Mouse (Mus musculus) liver, embryonic 11.5 days (tissue): Measurements from ENCODE around the gene Ell. TPM values are rescaled to one million over a fixed set of nuclear protein-coding genes. Genes with fewer than 3 reads are reported as not detected.
"Not testable (repeated sequence)": the region's sequence is repeated elsewhere in the genome, so short reads cannot be mapped to it uniquely, and the experiment has no call there.

ENCODE experiments used
- ATAC-seq: fragments of 200-750 bp; cut with Nextera tagmentation; replicated peaks from 2 replicates; pipeline ENCODE4 v1.8.0; 2017; ENCODE audit warnings: moderate number of reproducible peaks, mild to moderate bottlenecking, moderate TSS enrichment, moderate library complexity; ENCODE audit not compliant: low FRiP score
- DNase-seq: peaks from one replicate; pipeline ENCODE4 v3.0.0-alpha.2; 2017; ENCODE audit warnings: low spot score
- H3K27ac ChIP-seq: fragments of 300-500 bp; sonication (generic); 2 replicates; pipeline ENCODE4 v1.5.1; 2014; ENCODE audit warnings: mild to moderate bottlenecking, low read depth, low read length, control low read depth
- H3K27me3 ChIP-seq: fragments of 300-500 bp; sonication (generic); replicated peaks from 2 replicates; pipeline ENCODE4 v1.6.1; 2014; ENCODE audit warnings: low read length, mixed read lengths; ENCODE audit not compliant: control insufficient read depth, insufficient read depth
- H3K36me3 ChIP-seq: fragments of 300-500 bp; sonication (generic); 2 replicates; pipeline ENCODE4 v1.6.1; 2014; ENCODE audit warnings: mild to moderate bottlenecking, low read length, moderate library complexity, mixed read lengths; ENCODE audit not compliant: control insufficient read depth, insufficient read depth
- H3K4me1 ChIP-seq: fragments of 300-500 bp; sonication (generic); replicated peaks from 2 replicates; pipeline ENCODE4 v1.6.1; 2014; ENCODE audit warnings: low read length, mixed read lengths; ENCODE audit not compliant: control insufficient read depth, insufficient read depth
- H3K4me2 ChIP-seq: fragments of 300-500 bp; sonication (generic); 2 replicates; pipeline ENCODE4 v1.6.1; 2014; ENCODE audit warnings: mild to moderate bottlenecking, control low read depth, moderate library complexity
- H3K4me3 ChIP-seq: fragments of 300-500 bp; sonication (generic); 2 replicates; pipeline ENCODE4 v1.5.1; 2014; ENCODE audit warnings: low read depth, low read length, control low read depth
- H3K9ac ChIP-seq: fragments of 300-500 bp; sonication (generic); 2 replicates; pipeline ENCODE4 v1.6.1; 2014; ENCODE audit warnings: low read depth, low read length, control low read depth
- H3K9me3 ChIP-seq: fragments of 300-500 bp; sonication (generic); 2 replicates; pipeline ENCODE4 v1.6.1; 2016; ENCODE audit warnings: low read length, inconsistent platforms, mixed read lengths; ENCODE audit not compliant: control insufficient read depth
- WGBS: fragments of 180-500 bp; shearing (Covaris S2); extraction: QIAGEN DNeasy Blood & Tissue Kit; methylation state at CpG from one replicate; pipeline ENCODE4 v1.1.7; 2014; 5-methylcytosine and 5-hydroxymethylcytosine counted together
- polyA plus RNA-seq: library from polyadenylated mRNA; unstranded; fragments of >200 nt; fragmentation: Nextera tagmentation; extraction: Ambion mirVana; gene quantifications from 2 replicates; pipeline ENCODE4 v1.2.1, GENCODE M21; 2014

The Ell gene
- polyA plus RNA-seq, 1 experiment from 2014 or later = 20.7 TPM

- no peak for DNase-seq
- no peak overlapping the region for H3K27ac ChIP-seq
- no peaks in the 10 kb centered on the region for H3K9me3 ChIP-seq
- ATAC-seq = no peak
- no peak overlapping the region for H3K4me3 ChIP-seq
- WGBS = 87% methylated on average over 18 of the region's 18 CpGs
- H3K27me3 ChIP-seq = no peaks in the 10 kb centered on the region
- H3K9ac ChIP-seq = no peak overlapping the region
- H3K36me3 ChIP-seq = peaks cover 25% of the 10 kb centered on the region
- no peak overlapping the region for H3K4me2 ChIP-seq
- no peaks in the 10 kb centered on the region for H3K4me1 ChIP-seq
These were observed 44.5 kb downstream of the Ell start for GRCm38 (mm10) chr8:70583476-70584387.

GRCm38 (mm10) chr8:70584606-70585257 is 45.5 kb downstream of the Ell start:
- H3K36me3 ChIP-seq = peaks cover 29% of the 10 kb centered on the region
- H3K9me3 ChIP-seq = no peaks in the 10 kb centered on the region
- no peak overlapping the region for H3K4me2 ChIP-seq
- H3K27me3 ChIP-seq = no peaks in the 10 kb centered on the region
- H3K9ac ChIP-seq = no peak overlapping the region
- ATAC-seq (no peak), DNase-seq (no peak)
- H3K4me3 ChIP-seq = no peak overlapping the region
- WGBS = 90% methylated on average over 9 of the region's 9 CpGs
- no peak overlapping the region for H3K27ac ChIP-seq
- H3K4me1 ChIP-seq = no peaks in the 10 kb centered on the region

- DNase-seq (no peak), ATAC-seq (peak; percentile 46; the same call in 1 of the 2 replicates)
- peaks cover 29% of the 10 kb centered on the region for H3K36me3 ChIP-seq
- no peaks in the 10 kb centered on the region for H3K27me3 ChIP-seq
- H3K9me3 ChIP-seq = no peaks in the 10 kb centered on the region
- no peak overlapping the region for H3K9ac ChIP-seq
- WGBS = 47% methylated on average over 7 of the region's 7 CpGs
- H3K27ac ChIP-seq = no peak overlapping the region
- H3K4me1 ChIP-seq = no peaks in the 10 kb centered on the region
- H3K4me3 ChIP-seq = no peak overlapping the region
- no peak overlapping the region for H3K4me2 ChIP-seq
These were observed 46.0 kb downstream of the Ell start for GRCm38 (mm10) chr8:70585258-70585652.

- not testable (repeated sequence) for H3K4me1 ChIP-seq, H3K9me3 ChIP-seq, H3K4me3 ChIP-seq, H3K9ac ChIP-seq, DNase-seq, H3K27me3 ChIP-seq, H3K4me2 ChIP-seq, ATAC-seq, H3K27ac ChIP-seq
- 79% methylated on average over 4 of the region's 4 CpGs for WGBS
- peaks cover 36% of the 10 kb centered on the region for H3K36me3 ChIP-seq
These were observed 48.7 kb downstream of the Ell start for GRCm38 (mm10) chr8:70587955-70588354.

- Histone ChIP-seq H3K27me3 (no peaks in the 10 kb centered on the region), H3K36me3 (peaks cover 30% of the 10 kb centered on the region), H3K27ac (no peak overlapping the region), H3K4me3 (no peak overlapping the region), H3K4me2 (no peak overlapping the region), H3K9me3 (no peaks in the 10 kb centered on the region), H3K4me1 (peaks cover 25% of the 10 kb centered on the region), H3K9ac (no peak overlapping the region)
- ATAC-seq (no peak), DNase-seq (no peak)
- WGBS = 91% methylated on average over 12 of the region's 12 CpGs
These were observed 52.3 kb downstream of the Ell start for GRCm38 (mm10) chr8:70591569-70591968.

GRCm38 (mm10) chr8:70593173-70593572 is 53.9 kb downstream of the Ell start:
- DNase-seq (no peak), ATAC-seq (no peak)
- Histone ChIP-seq H3K27me3 (no peaks in the 10 kb centered on the region), H3K9me3 (no peaks in the 10 kb centered on the region), H3K27ac (peak overlapping the region; percentile 66), H3K4me2 (peak overlapping the region; percentile 90), H3K9ac (peak overlapping the region; percentile 70), H3K36me3 (peaks cover 35% of the 10 kb centered on the region), H3K4me1 (peaks cover 41% of the 10 kb centered on the region), H3K4me3 (peak overlapping the region; percentile 62)
- WGBS = 60% methylated on average over 8 of the region's 8 CpGs

- H3K9ac ChIP-seq = peak within 1 kb of the TSS; percentile 70
- peaks cover 50% of the 10 kb centered on the region for H3K4me1 ChIP-seq
- peak; percentile 93 for DNase-seq
- H3K4me3 ChIP-seq = peak within 1 kb of the TSS; percentile 62
- no peaks in the 10 kb centered on the region for H3K9me3 ChIP-seq
- peak; percentile 89 for ATAC-seq
- H3K27me3 ChIP-seq = no peaks in the 10 kb centered on the region
- H3K36me3 ChIP-seq = peaks cover 37% of the 10 kb centered on the region
- peak within 1 kb of the TSS; percentile 66 for H3K27ac ChIP-seq
- H3K4me2 ChIP-seq = peak within 1 kb of the TSS; percentile 90
- WGBS = under 1% methylated on average over 40 of the region's 40 CpGs
These were observed 54.8 kb downstream of the Ell start, which contains the start of gene Isyna1 for GRCm38 (mm10) chr8:70593961-70594609. Isyna1 (plus strand) TSS chr8:70594373.

- Histone ChIP-seq H3K27me3 (no peaks in the 10 kb centered on the region), H3K4me2 (peak overlapping the region; percentile 90), H3K4me1 (peaks cover 55% of the 10 kb centered on the region), H3K9ac (peak overlapping the region; percentile 70), H3K36me3 (peaks cover 33% of the 10 kb centered on the region), H3K9me3 (no peaks in the 10 kb centered on the region), H3K4me3 (peak overlapping the region; percentile 62), H3K27ac (peak overlapping the region; percentile 66)
- 6% methylated on average over 82 of the region's 82 CpGs for WGBS
- ATAC-seq (peak; percentile 14; the same call in 1 of the 2 replicates), DNase-seq (peak; percentile 71)
These were observed 55.6 kb downstream of the Ell start for GRCm38 (mm10) chr8:70594621-70595564.
